Mouse (Mus musculus): ENCODE measurements around the gene Tap2.

- no peak for TF ChIP-seq POLR2A (IDR thresholded peaks at IDR 0.05; ENCODE audit: insufficient read depth, low read length)
- TF ChIP-seq CTCF (IDR thresholded peaks at IDR 0.05; ENCODE audit: low read depth, low read length), result no peak
- no peak for TF ChIP-seq EP300 (IDR thresholded peaks at IDR 0.05; ENCODE audit: insufficient read depth, low read depth, low read length)
These were observed 23.1 kb upstream of the Tap2 start for GRCm38 (mm10) chr17:34179913-34180859.

Data from ES-Bruce4 (cell line).